Mouse (Mus musculus) cortical plate, adult 2 months (tissue): Measurements from ENCODE around the gene Olfr1302.

Experiments used
- CTCF ChIP-seq: fragments of 200-500 bp; IDR thresholded peaks from 2 replicates; pipeline ENCODE4 v1.5.1; 2011; ENCODE audit warnings: mild to moderate bottlenecking, control low read depth, low read length; ENCODE audit not compliant: insufficient read depth; ENCODE audit errors: extremely low read depth
- POLR2A ChIP-seq: fragments of 200-500 bp; IDR thresholded peaks from 2 replicates; pipeline ENCODE4 v1.6.1; 2011; ENCODE audit warnings: mild to moderate bottlenecking, low read length, control low read depth; ENCODE audit not compliant: insufficient read depth; ENCODE audit errors: extremely low read depth

DNA sequence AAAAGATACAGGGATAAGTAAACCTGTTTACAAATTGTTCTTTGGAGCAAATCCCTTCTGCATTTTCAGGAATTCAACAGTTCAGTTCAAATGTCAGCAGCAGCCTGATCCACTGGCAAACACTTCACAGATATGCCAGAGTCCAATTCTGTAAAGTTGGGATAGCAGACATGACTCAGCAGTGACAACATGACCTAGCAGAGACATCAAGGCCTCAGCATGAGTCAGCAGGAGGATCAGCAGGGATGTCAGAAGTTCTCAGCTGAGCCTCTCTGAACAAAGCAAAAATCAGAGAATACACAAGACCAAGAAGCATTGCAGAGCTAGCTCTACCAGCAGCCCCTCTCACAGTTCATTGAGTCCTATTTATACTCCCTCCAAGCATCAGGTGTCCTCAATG is 35.7 kb downstream of the Olfr1302 start:
- TF ChIP-seq CTCF (no peak), POLR2A (no peak)
